Mouse (Mus musculus): ENCODE measurements around the gene Tmem8b. TPM values are rescaled to one million over a fixed set of nuclear protein-coding genes. Genes with fewer than 3 reads are reported as not detected.

Tmem8b gene
- 2.0 and 2.4 TPM in 2 replicates for polyA plus RNA-seq (2015; fragmentation: Nextera tagmentation; extraction: Ambion mirVana)

- no peaks in the 10 kb centered on the region for H3K36me3 ChIP-seq (ENCODE audit: control insufficient read depth, insufficient read depth, low read length)
- peak within 1 kb of the TSS; percentile 83 for H3K4me3 ChIP-seq (ENCODE audit: low read depth, low read length)
- H3K4me2 ChIP-seq (replicated peaks; ENCODE audit: low read depth): peak within 1 kb of the TSS; percentile 93
- TF ChIP-seq EP300 (optimal IDR thresholded peaks at IDR 0.05) (no peak), CTCF (IDR thresholded peaks at IDR 0.05; ENCODE audit: low read depth) (no peak)
- WGBS: 2% methylated on average over 41 of the region's 41 CpGs
- peak within 1 kb of the TSS; percentile 90 for H3K9ac ChIP-seq (ENCODE audit: low read length)
- peak within 1 kb of the TSS; percentile 73 for H3K27ac ChIP-seq (replicated peaks)
- ATAC-seq (ENCODE audit: low FRiP score, low TSS enrichment) (peak; percentile 95), DNase-seq (ENCODE audit: low spot score) (peak; percentile 93)
- H3K27me3 ChIP-seq (ENCODE audit: control insufficient read depth, insufficient read depth, low read length): no peaks in the 10 kb centered on the region
- H3K4me1 ChIP-seq (replicated peaks; ENCODE audit: control insufficient read depth, insufficient read depth): 0 out of 2 replicates have a peak, but pooled peaks cover 4% of the 10 kb centered on the region
- H3K9me3 ChIP-seq (ENCODE audit: control insufficient read depth, low read length): no peaks in the 10 kb centered on the region
Observed at GRCm38 (mm10) chr4:43668782-43669427, at the start of gene Tmem8b, which contains the start of gene Fam221b. Gene Tmem8b (plus strand): TSS chr4:43668971. Gene Fam221b (minus strand): TSS chr4:43669145.

- no peaks in the 10 kb centered on the region for H3K27me3 ChIP-seq (ENCODE audit: control insufficient read depth, insufficient read depth, low read length)
- H3K4me3 ChIP-seq (ENCODE audit: low read depth, low read length): no peak overlapping the region
- no peak overlapping the region for H3K4me2 ChIP-seq (replicated peaks; ENCODE audit: low read depth)
- H3K9ac ChIP-seq (ENCODE audit: low read length): no peak overlapping the region
- ATAC-seq (ENCODE audit: low FRiP score, low TSS enrichment) (no peak), DNase-seq (ENCODE audit: low spot score) (peak; percentile 11)
- H3K36me3 ChIP-seq (ENCODE audit: control insufficient read depth, insufficient read depth, low read length): no peaks in the 10 kb centered on the region
- H3K9me3 ChIP-seq (ENCODE audit: control insufficient read depth, low read length): no peaks in the 10 kb centered on the region
- H3K27ac ChIP-seq (replicated peaks): no peak overlapping the region
- H3K4me1 ChIP-seq (replicated peaks; ENCODE audit: control insufficient read depth, insufficient read depth): no peaks in the 10 kb centered on the region
- TF ChIP-seq EP300 (optimal IDR thresholded peaks at IDR 0.05) (no peak), CTCF (IDR thresholded peaks at IDR 0.05; ENCODE audit: low read depth) (no peak)
- WGBS: 77% methylated on average over 4 of the region's 4 CpGs
Observed at GRCm38 (mm10) chr4:43620146-43620778, 48.5 kb upstream of the Tmem8b start.

GRCm38 (mm10) chr4:43629106-43629817 is 39.5 kb upstream of the Tmem8b start:
- DNase-seq (ENCODE audit: low spot score): peak; percentile 18
- H3K9me3 ChIP-seq (ENCODE audit: control insufficient read depth, low read length): no peaks in the 10 kb centered on the region
- H3K4me3 ChIP-seq (ENCODE audit: low read depth, low read length): no peak overlapping the region
- H3K27me3 ChIP-seq (ENCODE audit: control insufficient read depth, insufficient read depth, low read length): peaks cover 3% of the 10 kb centered on the region; the same call in 1 of the 2 replicates
- H3K27ac ChIP-seq (replicated peaks): no peak overlapping the region
- H3K9ac ChIP-seq (ENCODE audit: low read length): no peak overlapping the region
- H3K36me3 ChIP-seq (ENCODE audit: control insufficient read depth, insufficient read depth, low read length): no peaks in the 10 kb centered on the region
- WGBS: 48% methylated on average over 20 of the region's 20 CpGs
- no peak for ATAC-seq (ENCODE audit: low FRiP score, low TSS enrichment)
- TF ChIP-seq EP300 (optimal IDR thresholded peaks at IDR 0.05) (no peak), CTCF (IDR thresholded peaks at IDR 0.05; ENCODE audit: low read depth) (no peak)
- peaks cover 8% of the 10 kb centered on the region; the same call in 1 of the 2 replicates for H3K4me1 ChIP-seq (replicated peaks; ENCODE audit: control insufficient read depth, insufficient read depth)
- no peak overlapping the region for H3K4me2 ChIP-seq (replicated peaks; ENCODE audit: low read depth)

- Histone ChIP-seq H3K9me3 (ENCODE audit: control insufficient read depth, low read length) (no peaks in the 10 kb centered on the region), H3K4me3 (ENCODE audit: low read depth, low read length) (no peak overlapping the region), H3K27me3 (ENCODE audit: control insufficient read depth, insufficient read depth, low read length) (peaks cover 3% of the 10 kb centered on the region; the same call in 1 of the 2 replicates), H3K4me2 (replicated peaks; ENCODE audit: low read depth) (no peak overlapping the region; the same call in 1 of the 2 replicates), H3K9ac (ENCODE audit: low read length) (no peak overlapping the region), H3K27ac (replicated peaks) (no peak overlapping the region; the same call in 1 of the 2 replicates), H3K36me3 (ENCODE audit: control insufficient read depth, insufficient read depth, low read length) (no peaks in the 10 kb centered on the region), H3K4me1 (replicated peaks; ENCODE audit: control insufficient read depth, insufficient read depth) (peaks cover 8% of the 10 kb centered on the region; the same call in 1 of the 2 replicates)
- ATAC-seq (ENCODE audit: low FRiP score, low TSS enrichment): peak; percentile 69
- peak; percentile 72 for DNase-seq (ENCODE audit: low spot score)
- TF ChIP-seq CTCF (IDR thresholded peaks at IDR 0.05; ENCODE audit: low read depth) (peak; percentile 94), EP300 (optimal IDR thresholded peaks at IDR 0.05) (no peak)
- 5% methylated on average over 5 of the region's 5 CpGs for WGBS
Observed at GRCm38 (mm10) chr4:43630030-43630581, 38.7 kb upstream of the Tmem8b start.

GRCm38 (mm10) chr4:43630671-43631045 is 38.1 kb upstream of the Tmem8b start:
- Histone ChIP-seq H3K4me1 (replicated peaks; ENCODE audit: control insufficient read depth, insufficient read depth) (peaks cover 8% of the 10 kb centered on the region; the same call in 1 of the 2 replicates), H3K9me3 (ENCODE audit: control insufficient read depth, low read length) (no peaks in the 10 kb centered on the region), H3K4me2 (replicated peaks; ENCODE audit: low read depth) (peak overlapping the region; percentile 79), H3K4me3 (ENCODE audit: low read depth, low read length) (no peak overlapping the region), H3K9ac (ENCODE audit: low read length) (peak overlapping the region; percentile 76; the same call in 1 of the 2 replicates), H3K27me3 (ENCODE audit: control insufficient read depth, insufficient read depth, low read length) (peaks cover 3% of the 10 kb centered on the region; the same call in 1 of the 2 replicates), H3K27ac (replicated peaks) (peak overlapping the region; percentile 92), H3K36me3 (ENCODE audit: control insufficient read depth, insufficient read depth, low read length) (no peaks in the 10 kb centered on the region)
- peak; percentile 14 for DNase-seq (ENCODE audit: low spot score)
- no peak for ATAC-seq (ENCODE audit: low FRiP score, low TSS enrichment)
- WGBS: 40% methylated on average over 5 of the region's 5 CpGs
- no peak for TF ChIP-seq EP300 (optimal IDR thresholded peaks at IDR 0.05)
- no peak for TF ChIP-seq CTCF (IDR thresholded peaks at IDR 0.05; ENCODE audit: low read depth)

All from stomach, postnatal 0 days (tissue).